Mouse (Mus musculus) cortical plate, adult 2 months (tissue): ENCODE results near the gene Exosc3.

Experiments
- CTCF ChIP-seq: fragments of 200-500 bp; IDR thresholded peaks from 2 replicates; pipeline ENCODE4 v1.5.1; 2011; ENCODE audit warnings: mild to moderate bottlenecking, control low read depth, low read length; ENCODE audit not compliant: insufficient read depth; ENCODE audit errors: extremely low read depth
- POLR2A ChIP-seq: fragments of 200-500 bp; IDR thresholded peaks from 2 replicates; pipeline ENCODE4 v1.6.1; 2011; ENCODE audit warnings: mild to moderate bottlenecking, low read length, control low read depth; ENCODE audit not compliant: insufficient read depth; ENCODE audit errors: extremely low read depth

DNA sequence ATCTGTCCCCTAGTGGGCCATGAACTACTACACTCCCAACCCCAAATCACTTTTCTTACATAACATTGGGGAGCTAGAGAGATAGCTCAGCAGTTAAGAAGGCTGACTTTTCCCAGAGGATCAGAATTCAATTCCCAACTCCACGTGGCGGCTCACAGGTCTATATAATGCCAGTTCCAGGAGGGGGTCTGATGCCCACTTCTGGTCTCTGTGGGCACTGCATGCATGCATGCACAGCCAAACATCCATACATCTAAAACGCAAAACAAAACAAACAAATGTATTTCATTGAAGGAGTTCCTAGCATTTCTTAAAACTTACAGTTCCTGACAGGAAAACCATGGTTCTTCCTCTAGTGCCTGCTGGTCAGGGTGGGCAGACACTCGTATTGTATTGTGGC is 49.6 kb upstream of the Exosc3 start:
- TF ChIP-seq CTCF (no peak), POLR2A (no peak)
